Mouse (Mus musculus) heart, postnatal 0 days (tissue): ENCODE measurements around the gene Zfp362. TPM values are rescaled to one million over a fixed set of nuclear protein-coding genes. Genes with fewer than 3 reads are reported as not detected.

Experiments used
- ATAC-seq: fragments of 200-750 bp; cut with Nextera tagmentation; 2 replicates; pipeline ENCODE4 v1.8.0; 2017; ENCODE audit warnings: low read depth, moderate number of reproducible peaks, moderate library complexity; ENCODE audit not compliant: insufficient read depth
- DNase-seq: peaks from one replicate; pipeline ENCODE4 v3.0.0-alpha.2; 2016; ENCODE audit warnings: low spot score
- H3K27ac ChIP-seq: fragments of 300-500 bp; sonication (generic); 2 replicates; pipeline ENCODE4 v1.5.1; 2014; ENCODE audit warnings: low read depth, mild to moderate bottlenecking
- H3K27me3 ChIP-seq: fragments of 300-500 bp; sonication (generic); 2 replicates; pipeline ENCODE4 v1.6.1; 2014; ENCODE audit warnings: low read length, mixed read lengths; ENCODE audit not compliant: control insufficient read depth, insufficient read depth
- H3K36me3 ChIP-seq: fragments of 300-500 bp; sonication (generic); replicated peaks from 2 replicates; pipeline ENCODE4 v1.6.1; 2014; ENCODE audit warnings: low read length, mixed read lengths; ENCODE audit not compliant: control insufficient read depth, insufficient read depth
- H3K4me1 ChIP-seq: fragments of 300-500 bp; sonication (generic); 2 replicates; pipeline ENCODE4 v1.6.1; 2014; ENCODE audit warnings: antibody characterized with exemption; ENCODE audit not compliant: control insufficient read depth, insufficient read depth
- H3K4me2 ChIP-seq: fragments of 300-500 bp; sonication (generic); 2 replicates; pipeline ENCODE4 v1.6.1; 2014; ENCODE audit warnings: low read depth, mild to moderate bottlenecking, low read length, moderate library complexity
- H3K4me3 ChIP-seq: fragments of 300-500 bp; sonication (generic); 2 replicates; pipeline ENCODE4 v1.5.1; 2014; ENCODE audit warnings: low read depth, low read length
- H3K9ac ChIP-seq: fragments of 300-500 bp; sonication (generic); replicated peaks from 2 replicates; pipeline ENCODE4 v1.6.1; 2014; ENCODE audit warnings: low read depth, low read length, mixed read lengths
- H3K9me3 ChIP-seq: fragments of 300-500 bp; sonication (generic); replicated peaks from 2 replicates; pipeline ENCODE4 v1.6.1; 2016; ENCODE audit warnings: low read length; ENCODE audit not compliant: control insufficient read depth
- CTCF ChIP-seq: IDR thresholded peaks from 2 replicates; pipeline ENCODE4 v1.5.1; 2016; ENCODE audit warnings: antibody characterized with exemption, control low read depth, low read depth
- EP300 ChIP-seq: IDR thresholded peaks from 2 replicates; pipeline ENCODE4 v1.6.1; 2016; ENCODE audit warnings: antibody characterized with exemption, low read depth
- WGBS: fragments of 180-500 bp; shearing (Covaris S2); extraction: QIAGEN DNeasy Blood & Tissue Kit; methylation state at CpG from one replicate; pipeline ENCODE4 v1.1.7; 2014; 5-methylcytosine and 5-hydroxymethylcytosine counted together
- polyA plus RNA-seq: library from polyadenylated mRNA; unstranded; fragments of >200 nt; fragmentation: Nextera tagmentation; extraction: Ambion mirVana; gene quantifications from 2 replicates; pipeline ENCODE4 v1.2.1, GENCODE M21; 2015
- total RNA-seq: library from RNA; depleted of rRNA; stranded (reverse); fragments of >200 nt; gene quantifications from 2 replicates; pipeline ENCODE4 v1.2.3, GENCODE M21; 2014; ENCODE audit warnings: low replicate concordance

Zfp362 gene
- total and polyA plus RNA-seq, 2 experiments from 2014 or later: 10.8 to 11.6 TPM

- peak overlapping the region; percentile 97 for H3K27ac ChIP-seq
- TF ChIP-seq CTCF: no peak
- TF ChIP-seq EP300: no peak
- ATAC-seq (peak; percentile 31), DNase-seq (peak; percentile 46)
- peak overlapping the region; percentile 69 for H3K4me3 ChIP-seq
- no peaks in the 10 kb centered on the region for H3K27me3 ChIP-seq
- H3K4me1 ChIP-seq: peaks cover 16% of the 10 kb centered on the region
- under 1% methylated on average over 59 of the region's 74 CpGs for WGBS
- H3K4me2 ChIP-seq: peak overlapping the region; percentile 98
- H3K36me3 ChIP-seq: no peaks in the 10 kb centered on the region
- peak overlapping the region; percentile 99 for H3K9ac ChIP-seq
- no peaks in the 10 kb centered on the region for H3K9me3 ChIP-seq
Measured at GRCm38 (mm10) chr4:128805150-128806042, 449 bp downstream of the Zfp362 start.

- H3K4me3 ChIP-seq: peak overlapping the region; percentile 69
- H3K9ac ChIP-seq: peak overlapping the region; percentile 99
- peak overlapping the region; percentile 97 for H3K27ac ChIP-seq
- H3K27me3 ChIP-seq: no peaks in the 10 kb centered on the region
- DNase-seq (peak; percentile 28), ATAC-seq (peak; percentile 3; the same call in 1 of the 2 replicates)
- H3K36me3 ChIP-seq: no peaks in the 10 kb centered on the region
- 4% methylated on average over 6 of the region's 6 CpGs for WGBS
- H3K4me1 ChIP-seq: peaks cover 16% of the 10 kb centered on the region
- no peak for TF ChIP-seq CTCF
- TF ChIP-seq EP300: no peak
- peak overlapping the region; percentile 98 for H3K4me2 ChIP-seq
- no peaks in the 10 kb centered on the region for H3K9me3 ChIP-seq
Measured at GRCm38 (mm10) chr4:128804426-128805149, 1.3 kb downstream of the Zfp362 start.

- ATAC-seq: no peak
- Histone ChIP-seq H3K4me2 (peak overlapping the region; percentile 98; the same call in 1 of the 2 replicates), H3K27ac (no peak overlapping the region), H3K36me3 (no peaks in the 10 kb centered on the region), H3K27me3 (no peaks in the 10 kb centered on the region), H3K9me3 (no peaks in the 10 kb centered on the region), H3K9ac (no peak overlapping the region), H3K4me3 (0 out of 2 replicates have a peak overlapping the region, but pooled peaks have one; percentile 69), H3K4me1 (peaks cover 16% of the 10 kb centered on the region)
- TF ChIP-seq EP300 (no peak), CTCF (no peak)
- DNase-seq: no peak
- 59% methylated on average over 5 of the region's 5 CpGs for WGBS
Measured at GRCm38 (mm10) chr4:128803569-128803968, 2.3 kb downstream of the Zfp362 start.

- Histone ChIP-seq H3K9me3 (no peaks in the 10 kb centered on the region), H3K9ac (no peak overlapping the region)
Measured at GRCm38 (mm10) chr4:128801675-128802465, 4.0 kb downstream of the Zfp362 start.

GRCm38 (mm10) chr4:128796788-128797187 lies 9.1 kb downstream of the Zfp362 start:
- TF ChIP-seq CTCF (no peak), EP300 (no peak)
- no peak for ATAC-seq
- no peak overlapping the region for H3K4me2 ChIP-seq
- H3K27ac ChIP-seq: no peak overlapping the region
- no peak overlapping the region for H3K9ac ChIP-seq
- peaks cover 29% of the 10 kb centered on the region for H3K4me1 ChIP-seq
- no peaks in the 10 kb centered on the region for H3K36me3 ChIP-seq
- no peak overlapping the region for H3K4me3 ChIP-seq
- 71% methylated on average over 8 of the region's 8 CpGs for WGBS
- no peaks in the 10 kb centered on the region for H3K9me3 ChIP-seq
- DNase-seq: no peak
- H3K27me3 ChIP-seq: no peaks in the 10 kb centered on the region

More at GRCm38 (mm10) chr4:128801675-128802465, 4.0 kb downstream of the Zfp362 start:
- ATAC-seq: no peak
- Histone ChIP-seq H3K27ac (no peak overlapping the region), H3K4me3 (no peak overlapping the region), H3K36me3 (no peaks in the 10 kb centered on the region), H3K4me2 (no peak overlapping the region), H3K27me3 (no peaks in the 10 kb centered on the region), H3K4me1 (peaks cover 20% of the 10 kb centered on the region)
- DNase-seq: no peak
- no peak for TF ChIP-seq CTCF
- 47% methylated on average over 9 of the region's 9 CpGs for WGBS
